Mouse (Mus musculus) kidney, postnatal 14 days (tissue): Measurements from ENCODE around the gene Tmem215.

Source experiments
- DNase-seq: peaks from one replicate; pipeline ENCODE4 v3.0.0; 2022; ENCODE audit warnings: mixed read lengths

The Tmem215 gene

GRCm38 (mm10) chr4:40471880-40472279, at the start of gene Tmem215:
TSS of gene Tmem215 (plus strand) at chr4:40472180.
- no peak for DNase-seq

DNA sequence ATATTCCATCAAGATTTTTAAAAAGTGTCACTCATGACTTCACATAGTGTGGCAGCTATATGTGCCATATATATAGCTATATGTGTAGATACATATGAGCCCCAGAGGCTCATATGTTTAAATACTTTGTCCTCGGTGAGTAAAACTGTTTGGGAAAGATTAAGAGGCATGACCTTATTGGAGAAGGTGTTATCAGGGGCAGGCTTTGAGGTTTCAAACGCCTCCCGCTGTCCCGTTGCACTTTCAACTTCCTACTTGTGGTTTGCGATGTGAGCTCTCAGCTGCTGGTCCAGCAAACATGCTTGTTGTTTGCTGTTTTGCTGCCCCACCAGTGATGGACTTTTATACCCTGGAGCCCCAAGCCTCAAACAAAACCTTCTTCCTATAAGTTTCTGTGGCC, 40.1 kb upstream of the Tmem215 start:
- no peak for DNase-seq

- peak; percentile 15 for DNase-seq
These were observed 38.6 kb upstream of the Tmem215 start for GRCm38 (mm10) chr4:40433379-40433778.

DNA sequence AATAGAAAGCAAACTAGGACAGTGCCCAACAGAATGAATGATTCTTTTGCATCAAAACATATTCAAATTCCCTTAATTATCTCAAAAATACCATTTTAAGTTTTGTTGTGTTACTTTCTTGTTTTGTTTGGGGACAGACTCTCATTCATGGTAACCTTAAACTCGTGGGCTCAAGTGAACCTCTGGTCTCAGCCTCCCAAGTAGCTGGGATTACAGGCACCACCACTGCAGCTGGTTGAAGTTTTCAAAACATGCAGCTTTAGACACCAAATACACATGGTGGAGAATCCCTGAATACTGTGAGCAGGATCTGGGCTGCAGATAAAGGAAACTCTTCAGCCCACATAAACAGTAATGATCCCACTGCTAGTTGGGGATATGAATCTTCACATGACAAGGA, 37.6 kb upstream of the Tmem215 start:
- no peak for DNase-seq

DNA sequence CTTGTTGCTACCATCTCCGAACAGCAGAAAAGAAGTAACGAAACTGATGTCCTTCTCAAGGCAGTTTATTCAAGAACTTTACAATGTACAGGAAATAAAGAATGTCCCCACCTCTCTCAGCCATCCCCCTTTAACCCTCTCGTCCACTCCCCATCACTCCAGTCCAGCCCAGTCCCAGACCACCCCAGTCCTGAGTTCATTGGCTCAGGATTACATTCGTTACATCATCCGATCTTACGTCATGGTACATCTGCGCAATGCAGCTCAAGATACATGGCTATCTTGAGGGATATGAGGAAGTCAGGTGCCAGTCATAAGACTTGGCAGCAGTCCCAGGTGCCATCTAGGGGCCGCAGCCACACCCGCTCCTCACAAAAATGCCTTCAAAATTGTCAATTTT, 28.4 kb upstream of the Tmem215 start:
- no peak for DNase-seq

GRCm38 (mm10) chr4:40472700-40473530, 935 bp downstream of the Tmem215 start:
- peak; percentile 30 for DNase-seq

DNA sequence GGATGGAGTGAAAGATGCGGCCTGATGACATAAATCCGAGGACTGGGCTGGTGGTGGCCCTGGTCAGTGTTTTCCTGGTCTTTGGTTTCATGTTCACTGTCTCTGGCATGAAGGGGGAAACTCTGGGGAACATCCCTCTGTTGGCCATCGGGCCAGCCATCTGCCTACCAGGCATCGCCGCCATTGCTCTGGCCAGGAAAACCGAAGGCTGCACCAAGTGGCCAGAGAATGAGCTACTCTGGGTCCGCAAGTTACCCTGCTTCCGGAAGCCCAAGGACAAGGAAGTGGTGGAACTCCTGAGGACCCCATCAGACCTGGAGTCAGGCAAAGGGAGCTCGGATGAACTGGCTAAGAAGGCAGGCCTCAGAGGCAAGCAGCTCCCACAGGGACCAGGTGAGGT, 1.9 kb downstream of the Tmem215 start:
- no peak for DNase-seq

DNA sequence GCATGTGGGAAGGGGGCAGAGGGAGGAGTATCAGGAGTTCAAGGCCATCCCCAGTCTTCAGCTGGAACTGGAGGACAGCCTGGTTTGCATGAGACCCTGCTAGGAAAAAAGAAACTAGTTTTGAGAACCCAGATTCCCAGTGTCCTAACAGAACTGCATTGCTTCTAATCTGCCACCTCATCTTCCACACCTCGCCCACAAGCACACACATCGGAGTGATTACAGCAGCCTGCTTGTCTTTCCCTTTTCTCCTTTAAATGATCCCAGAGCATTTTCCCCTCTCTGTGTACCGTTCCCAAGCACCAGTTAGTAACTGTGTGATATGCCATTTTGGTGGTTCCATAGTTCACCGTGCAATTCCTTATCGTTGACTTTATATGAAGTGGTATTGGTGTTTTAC, 6.0 kb downstream of the Tmem215 start:
- no peak for DNase-seq

DNA sequence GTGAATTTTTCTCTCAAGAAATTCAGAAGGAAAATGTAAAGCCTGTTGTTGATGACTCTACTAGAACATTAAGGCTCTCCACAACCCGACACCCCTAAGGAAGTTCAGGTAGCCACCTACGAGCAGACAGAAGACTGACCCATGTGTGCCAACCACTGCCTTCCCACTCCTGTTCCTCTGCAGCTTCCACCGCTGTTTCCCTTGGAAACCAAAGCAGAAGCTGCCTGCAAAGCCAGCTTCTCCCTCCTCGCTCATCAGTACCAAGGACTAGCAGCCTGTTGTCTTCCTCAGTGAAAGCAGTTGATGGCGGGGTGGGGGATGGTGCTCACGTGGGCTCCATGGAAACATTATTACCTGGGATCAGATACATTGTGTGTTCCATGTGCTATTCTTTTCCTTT, 14.6 kb downstream of the Tmem215 start:
- no peak for DNase-seq

GRCm38 (mm10) chr4:40491731-40492130, 19.8 kb downstream of the Tmem215 start:
- DNase-seq = no peak

- no peak for DNase-seq
These were observed 24.4 kb downstream of the Tmem215 start for GRCm38 (mm10) chr4:40496354-40496753.

GRCm38 (mm10) chr4:40496828-40497227, 24.8 kb downstream of the Tmem215 start:
- DNase-seq = no peak

DNA sequence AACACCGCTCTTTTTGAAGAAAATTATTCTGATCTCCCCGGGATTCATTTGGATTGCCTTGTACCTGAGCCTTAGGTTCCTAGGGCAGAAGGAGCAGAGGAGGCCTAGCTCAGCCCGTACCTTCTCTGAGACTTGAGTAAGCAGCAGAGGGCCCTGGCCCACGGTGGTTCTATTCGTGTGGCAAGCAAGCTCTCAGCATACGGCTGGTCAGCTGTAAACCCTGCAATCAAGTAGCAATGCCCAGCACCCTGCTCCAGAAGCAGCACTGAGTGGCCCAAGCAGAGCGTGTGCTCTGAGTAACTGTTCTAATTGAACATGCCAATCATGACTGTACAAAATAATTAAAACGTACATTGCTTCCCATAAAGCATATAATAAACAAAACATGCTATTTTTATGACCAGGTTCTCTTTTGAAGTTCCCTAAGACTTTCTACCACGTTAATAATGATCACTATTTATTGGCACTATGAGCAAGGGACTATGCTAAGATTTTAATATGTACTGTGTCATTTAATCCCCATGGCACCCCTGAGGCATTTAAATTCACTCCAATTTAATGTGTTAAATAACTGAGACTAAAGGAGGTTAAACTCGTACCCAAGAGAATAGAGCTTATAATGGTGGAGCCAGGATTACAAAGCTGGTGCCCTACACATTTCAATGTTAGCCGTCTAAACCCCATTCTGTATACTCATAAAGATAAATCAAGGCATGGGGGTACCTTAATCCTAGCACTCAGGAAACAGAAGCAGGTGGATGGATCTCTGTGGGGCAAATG, 28.0 kb downstream of the Tmem215 start:
- DNase-seq = no peak

- no peak for DNase-seq
These were observed 30.5 kb downstream of the Tmem215 start for GRCm38 (mm10) chr4:40502459-40502858.

DNA sequence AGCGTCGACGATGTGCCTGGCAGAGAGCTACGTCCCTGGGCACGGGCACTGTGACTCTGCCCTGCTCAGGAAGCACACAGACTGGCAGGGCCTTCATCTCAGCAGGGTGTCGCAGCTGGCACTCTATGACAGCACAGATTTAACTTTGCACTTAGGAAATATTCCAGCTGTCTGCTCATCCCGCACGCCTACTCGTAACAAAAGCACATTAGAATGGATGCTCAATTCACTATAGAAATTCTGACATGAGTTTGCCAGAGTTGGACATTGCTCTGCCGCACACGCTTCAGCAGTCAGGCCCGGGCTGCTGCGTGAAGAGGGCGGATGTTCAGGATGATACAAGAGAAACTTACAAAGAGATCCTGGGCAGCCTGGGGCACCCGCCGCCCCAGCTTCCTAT, 37.6 kb downstream of the Tmem215 start:
- DNase-seq = no peak

- DNase-seq = no peak
These were observed 41.3 kb downstream of the Tmem215 start for GRCm38 (mm10) chr4:40513235-40513634.

GRCm38 (mm10) chr4:40518545-40519324, 46.8 kb downstream of the Tmem215 start:
- DNase-seq = no peak
